Mouse (Mus musculus): ENCODE data around the gene Hsd17b12. TPM values are rescaled to one million over a fixed set of nuclear protein-coding genes. Genes with fewer than 3 reads are reported as not detected.

The Hsd17b12 gene
- 99.4 and 103 TPM in 2 replicates for polyA plus RNA-seq (2016; fragmentation: Nextera tagmentation; extraction: Ambion mirVana)

DNA sequence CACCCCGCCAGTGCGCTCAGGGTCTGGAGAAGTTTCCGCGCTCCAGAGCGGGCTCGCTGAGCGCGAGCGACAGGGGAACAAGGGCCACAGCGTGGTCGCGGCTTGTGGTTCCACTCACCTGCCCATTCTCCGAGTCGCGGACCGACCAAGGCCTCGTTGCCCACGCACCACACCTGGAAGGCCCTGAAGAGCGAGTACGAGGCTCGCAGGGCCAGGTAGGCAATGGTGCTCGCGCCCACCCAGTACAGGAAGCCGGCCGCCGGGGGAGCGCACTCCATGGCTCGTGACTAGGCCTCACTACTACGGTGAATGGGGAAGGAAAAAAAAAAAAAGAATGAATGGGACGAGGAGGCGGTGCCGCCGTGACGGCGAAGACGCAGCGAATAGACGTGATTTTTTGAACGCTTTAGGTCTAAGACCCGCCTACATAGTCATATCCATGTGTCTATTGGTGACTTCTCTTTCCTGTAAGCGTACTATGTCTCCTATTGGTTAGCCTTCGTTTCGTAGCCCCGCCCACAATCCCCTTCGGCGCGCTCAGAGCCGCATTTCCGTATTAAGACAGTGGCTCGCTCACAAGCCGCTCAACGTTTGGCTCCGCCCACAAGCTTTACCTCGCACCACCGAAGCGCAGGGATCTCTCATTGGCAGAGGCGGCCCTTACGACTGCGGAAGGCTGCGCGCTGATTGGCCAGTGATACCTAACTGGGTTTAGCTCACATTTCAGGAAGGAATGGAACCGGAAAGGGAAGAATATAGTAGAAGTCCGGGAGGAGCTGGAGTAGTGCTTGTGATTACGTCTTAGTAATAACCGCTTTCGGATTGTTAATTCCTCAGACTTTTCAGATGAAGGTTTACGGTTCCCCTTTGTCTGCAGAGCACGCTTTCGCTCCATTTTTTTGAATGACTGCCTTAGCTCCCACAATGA is at the start of gene Hsd17b12:
Gene Hsd17b12, minus strand, starts transcription at position 373 of the 928 bp plus-strand sequence.
- ATAC-seq (ENCODE audit: low FRiP score), result peak; percentile 100
- no peaks in the 10 kb centered on the region for H3K9me3 ChIP-seq (replicated peaks)
- peak within 1 kb of the TSS; percentile 92 for H3K27ac ChIP-seq
- H3K27me3 ChIP-seq, result no peaks in the 10 kb centered on the region; the same call in 1 of the 2 replicates
- H3K36me3 ChIP-seq, result no peaks in the 10 kb centered on the region
- peaks cover 23% of the 10 kb centered on the region for H3K4me1 ChIP-seq
- under 1% methylated on average over 69 of the region's 69 CpGs for WGBS
- H3K4me2 ChIP-seq (replicated peaks), result peak within 1 kb of the TSS; percentile 72
- H3K4me3 ChIP-seq, result peak within 1 kb of the TSS; percentile 61
- peak within 1 kb of the TSS; percentile 66 for H3K9ac ChIP-seq

DNA sequence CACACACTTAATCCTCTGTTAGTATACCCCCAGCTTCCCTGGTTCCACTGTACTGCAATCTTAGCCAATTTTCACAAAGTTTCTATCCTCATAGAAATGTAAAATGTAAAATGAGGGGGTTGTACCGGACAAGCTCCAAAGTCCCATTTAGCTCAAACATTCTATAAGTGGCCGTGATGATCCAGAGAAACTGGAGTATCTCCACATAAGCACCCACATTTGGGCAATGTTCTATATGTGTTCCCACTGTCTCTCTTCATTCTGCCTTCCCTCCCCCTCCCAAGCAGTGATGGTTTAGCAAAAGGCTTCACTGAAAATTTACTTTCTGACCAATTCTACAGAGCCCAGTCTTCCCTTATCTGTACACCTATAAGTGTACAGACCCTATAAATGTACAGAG is 27.1 kb upstream of the Hsd17b12 start:
- Histone ChIP-seq H3K4me3 (no peak overlapping the region), H3K4me2 (replicated peaks) (no peak overlapping the region), H3K27ac (no peak overlapping the region), H3K36me3 (no peaks in the 10 kb centered on the region), H3K9ac (no peak overlapping the region), H3K9me3 (replicated peaks) (no peaks in the 10 kb centered on the region), H3K4me1 (no peaks in the 10 kb centered on the region), H3K27me3 (no peaks in the 10 kb centered on the region; the same call in 1 of the 2 replicates)
- WGBS, result 82% methylated on average over 2 of the region's 2 CpGs
- no peak for ATAC-seq (ENCODE audit: low FRiP score)

DNA sequence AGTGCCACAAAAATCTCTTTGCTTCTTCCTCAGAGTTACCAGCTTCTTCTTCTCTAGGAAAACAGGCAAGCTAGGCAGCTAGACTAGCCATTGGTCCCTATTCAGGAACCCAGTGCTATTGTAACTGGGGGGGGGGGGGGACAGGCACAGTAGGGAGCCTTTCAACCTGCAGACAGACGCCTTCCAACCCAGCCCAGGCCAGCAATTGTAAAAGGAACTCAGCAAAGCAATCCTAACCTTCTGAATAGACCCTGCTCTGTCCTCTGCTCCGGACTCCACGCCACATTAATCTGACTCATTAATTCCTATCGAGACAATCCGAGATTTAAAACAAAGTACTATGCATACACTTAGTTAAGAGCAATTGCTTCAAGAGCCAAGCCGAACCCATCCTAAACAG is 26.4 kb upstream of the Hsd17b12 start:
- H3K36me3 ChIP-seq, result no peaks in the 10 kb centered on the region
- H3K27ac ChIP-seq, result no peak overlapping the region
- peak; percentile 19; the same call in 1 of the 2 replicates for ATAC-seq (ENCODE audit: low FRiP score)
- H3K9me3 ChIP-seq (replicated peaks), result no peaks in the 10 kb centered on the region
- no peak overlapping the region for H3K4me3 ChIP-seq
- no peak overlapping the region for H3K9ac ChIP-seq
- H3K4me1 ChIP-seq, result no peaks in the 10 kb centered on the region
- 15% methylated on average over 6 of the region's 6 CpGs for WGBS
- no peaks in the 10 kb centered on the region; the same call in 1 of the 2 replicates for H3K27me3 ChIP-seq
- H3K4me2 ChIP-seq (replicated peaks), result no peak overlapping the region

DNA sequence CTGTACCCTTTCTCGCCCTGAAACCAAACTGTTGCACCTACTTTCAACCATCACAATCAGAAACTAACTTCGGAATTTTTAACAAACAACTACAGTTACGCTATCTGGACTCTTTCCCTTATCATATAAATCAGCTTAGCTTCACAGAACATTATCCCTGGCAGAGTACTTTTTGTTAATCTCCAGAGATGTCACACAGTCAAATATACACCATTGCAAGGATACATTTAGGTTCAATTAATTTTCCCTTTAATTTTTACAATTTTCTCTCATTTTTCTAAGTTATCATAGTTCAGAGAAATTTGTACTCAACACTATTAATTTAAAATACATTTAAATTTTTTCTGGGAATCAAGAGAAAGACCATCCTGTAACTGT is 21.3 kb upstream of the Hsd17b12 start:
- peak; percentile 8; the same call in 1 of the 2 replicates for ATAC-seq (ENCODE audit: low FRiP score)
- H3K4me2 ChIP-seq (replicated peaks), result peak overlapping the region; percentile 88; the same call in 1 of the 2 replicates
- H3K36me3 ChIP-seq, result no peaks in the 10 kb centered on the region
- 0% methylated on average over 3 of the region's 3 CpGs for WGBS
- no peak overlapping the region for H3K27ac ChIP-seq
- H3K9me3 ChIP-seq (replicated peaks), result no peaks in the 10 kb centered on the region
- H3K4me3 ChIP-seq, result no peak overlapping the region; the same call in 1 of the 2 replicates
- H3K27me3 ChIP-seq, result no peaks in the 10 kb centered on the region; the same call in 1 of the 2 replicates
- peaks cover 12% of the 10 kb centered on the region for H3K4me1 ChIP-seq
- H3K9ac ChIP-seq, result no peak overlapping the region

DNA sequence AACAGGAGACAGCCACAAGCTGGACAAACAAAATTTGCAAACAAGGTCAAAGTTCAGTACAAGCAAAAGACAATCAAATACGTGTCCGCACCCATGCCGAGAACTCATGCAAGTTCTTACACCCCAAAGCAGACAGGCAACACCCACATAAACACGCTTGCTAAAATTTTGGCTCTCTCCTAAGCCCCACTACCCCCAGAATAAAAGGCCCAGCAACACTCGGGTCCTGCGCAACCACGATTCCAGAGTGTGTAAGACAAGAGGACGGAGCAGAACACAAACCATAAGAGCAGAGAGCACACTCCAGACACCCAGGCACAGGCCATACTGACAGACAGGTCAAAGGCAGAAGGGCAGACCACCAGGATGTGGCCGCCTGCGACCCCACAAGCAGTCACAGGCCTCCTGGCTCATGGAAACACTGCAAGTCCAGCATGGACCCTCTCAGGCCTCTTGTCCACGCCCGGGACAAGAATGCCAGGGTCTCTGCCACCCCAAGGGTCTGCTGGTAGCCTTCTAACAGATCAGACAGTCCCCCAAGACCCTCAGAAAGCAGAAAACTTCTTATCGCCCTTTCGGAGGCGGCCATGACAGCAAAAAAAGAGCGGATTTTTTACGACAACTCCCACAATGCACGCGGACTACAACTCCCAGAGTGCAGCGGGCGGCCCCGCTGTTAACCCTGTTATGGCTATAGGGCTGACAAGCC is 20.7 kb upstream of the Hsd17b12 start:
- no peaks in the 10 kb centered on the region for H3K9me3 ChIP-seq (replicated peaks)
- H3K4me1 ChIP-seq, result peaks cover 12% of the 10 kb centered on the region
- H3K27ac ChIP-seq, result no peak overlapping the region
- peak overlapping the region; percentile 91 for H3K9ac ChIP-seq
- H3K36me3 ChIP-seq, result no peaks in the 10 kb centered on the region
- 3% methylated on average over 22 of the region's 22 CpGs for WGBS
- peak overlapping the region; percentile 88 for H3K4me2 ChIP-seq (replicated peaks)
- no peaks in the 10 kb centered on the region; the same call in 1 of the 2 replicates for H3K27me3 ChIP-seq
- peak; percentile 98 for ATAC-seq (ENCODE audit: low FRiP score)
- peak overlapping the region; percentile 93 for H3K4me3 ChIP-seq

DNA sequence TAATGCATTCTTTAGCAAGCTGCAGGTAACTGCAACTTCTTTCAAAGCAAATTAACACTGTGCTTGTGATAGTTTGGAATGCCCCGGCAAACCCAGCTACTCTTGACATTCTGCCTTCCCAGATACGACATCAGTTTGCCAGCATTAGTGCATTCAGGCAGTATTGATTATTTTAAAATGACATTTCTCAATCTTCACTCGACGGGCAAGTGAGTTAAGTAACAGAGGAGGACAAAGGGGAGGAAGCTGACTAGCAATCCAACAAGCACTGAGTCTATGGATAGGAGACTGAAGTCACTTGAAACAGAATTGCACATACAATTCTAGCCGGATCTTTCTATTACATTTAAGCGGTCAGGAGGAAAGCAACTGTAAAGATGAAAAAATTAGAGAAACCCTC is 19.5 kb upstream of the Hsd17b12 start:
- no peaks in the 10 kb centered on the region for H3K27me3 ChIP-seq
- no peak overlapping the region for H3K27ac ChIP-seq
- no peak overlapping the region for H3K9ac ChIP-seq
- WGBS, result 91% methylated on average over 6 of the region's 6 CpGs
- H3K9me3 ChIP-seq (replicated peaks), result no peaks in the 10 kb centered on the region
- no peak for ATAC-seq (ENCODE audit: low FRiP score)
- peak overlapping the region; percentile 88; the same call in 1 of the 2 replicates for H3K4me2 ChIP-seq (replicated peaks)
- peaks cover 12% of the 10 kb centered on the region for H3K4me1 ChIP-seq
- no peaks in the 10 kb centered on the region for H3K36me3 ChIP-seq
- H3K4me3 ChIP-seq, result no peak overlapping the region

DNA sequence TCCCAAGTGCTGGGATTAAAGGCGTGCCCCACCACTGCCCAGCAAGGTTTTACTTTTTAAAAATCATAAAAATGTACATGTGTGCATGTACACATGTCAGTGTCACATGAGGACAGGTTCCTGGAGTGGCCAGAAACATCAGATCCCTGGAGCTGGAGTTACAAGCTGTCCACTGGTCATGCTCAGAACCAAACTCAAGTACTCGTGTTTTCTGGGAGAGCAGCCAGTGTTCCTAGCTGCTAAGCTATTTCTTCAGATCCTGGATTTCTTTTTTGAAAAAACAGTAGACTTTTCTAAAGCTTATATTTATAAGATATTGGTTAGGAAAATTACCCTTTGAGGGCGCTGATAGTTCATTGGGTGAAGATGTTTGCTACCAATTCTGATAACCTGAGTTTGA is 18.6 kb upstream of the Hsd17b12 start:
- 89% methylated on average over 3 of the region's 3 CpGs for whole genome bisulfite sequencing
- no peaks in the 10 kb centered on the region for H3K36me3 ChIP-seq
- no peak overlapping the region for H3K4me3 ChIP-seq
- ATAC-seq (ENCODE audit: low FRiP score), result no peak
- H3K4me1 ChIP-seq, result peaks cover 12% of the 10 kb centered on the region
- no peak overlapping the region for H3K9ac ChIP-seq
- no peaks in the 10 kb centered on the region for H3K9me3 ChIP-seq (replicated peaks)
- no peaks in the 10 kb centered on the region for H3K27me3 ChIP-seq
- no peak overlapping the region for H3K4me2 ChIP-seq (replicated peaks)
- H3K27ac ChIP-seq, result no peak overlapping the region

DNA sequence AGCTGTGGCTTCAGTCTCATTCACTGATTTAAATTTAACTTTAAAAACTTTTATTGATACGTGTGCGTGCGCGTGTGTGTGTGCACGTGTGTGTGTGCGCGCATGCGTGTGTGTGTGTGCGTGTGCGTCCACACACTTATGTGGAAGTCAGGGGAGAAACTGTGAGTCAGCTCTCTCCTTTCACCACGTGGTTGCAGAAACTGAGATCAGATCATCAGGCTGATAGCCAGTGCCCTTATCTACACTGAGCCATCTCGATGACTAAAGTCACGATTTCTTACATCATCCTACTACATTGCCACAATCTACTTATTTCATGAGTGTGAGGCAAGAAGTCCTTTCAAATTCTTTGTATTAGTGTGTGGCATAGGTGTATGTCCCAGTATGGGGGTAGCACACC is 15.8 kb upstream of the Hsd17b12 start:
- ATAC-seq (ENCODE audit: low FRiP score), result no peak
- Histone ChIP-seq H3K27ac (no peak overlapping the region), H3K4me2 (replicated peaks) (no peak overlapping the region), H3K9ac (no peak overlapping the region), H3K27me3 (no peaks in the 10 kb centered on the region), H3K9me3 (replicated peaks) (no peaks in the 10 kb centered on the region), H3K4me1 (peaks cover 12% of the 10 kb centered on the region), H3K36me3 (no peaks in the 10 kb centered on the region), H3K4me3 (no peak overlapping the region)
- WGBS, result 94% methylated on average over 13 of the region's 13 CpGs

DNA sequence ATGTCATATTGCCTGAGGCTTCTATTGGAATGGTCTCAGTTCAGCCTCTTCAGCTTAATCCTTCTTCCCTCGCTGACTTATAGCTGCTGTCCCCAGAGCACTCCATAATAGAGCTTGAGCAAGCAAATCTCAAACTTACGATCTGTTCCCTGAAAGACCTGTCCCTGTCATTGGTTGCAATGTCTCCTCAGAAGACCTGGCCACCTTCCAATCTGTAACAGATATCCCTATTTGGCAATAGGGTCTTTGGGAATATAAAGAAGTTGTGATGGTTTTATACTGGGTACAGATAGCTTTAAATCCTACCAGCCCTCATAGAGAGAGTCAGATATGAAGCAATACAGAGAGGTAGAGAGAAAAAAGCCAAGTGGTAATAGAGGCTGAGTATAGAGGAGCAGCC is 5.4 kb upstream of the Hsd17b12 start:
- Histone ChIP-seq H3K9me3 (replicated peaks) (no peaks in the 10 kb centered on the region), H3K4me2 (replicated peaks) (no peak overlapping the region), H3K36me3 (no peaks in the 10 kb centered on the region), H3K4me3 (no peak overlapping the region), H3K4me1 (no peaks in the 10 kb centered on the region), H3K9ac (no peak overlapping the region), H3K27ac (no peak overlapping the region), H3K27me3 (no peaks in the 10 kb centered on the region; the same call in 1 of the 2 replicates)
- 64% methylated on average over 2 of the region's 2 CpGs for WGBS
- no peak for ATAC-seq (ENCODE audit: low FRiP score)

DNA sequence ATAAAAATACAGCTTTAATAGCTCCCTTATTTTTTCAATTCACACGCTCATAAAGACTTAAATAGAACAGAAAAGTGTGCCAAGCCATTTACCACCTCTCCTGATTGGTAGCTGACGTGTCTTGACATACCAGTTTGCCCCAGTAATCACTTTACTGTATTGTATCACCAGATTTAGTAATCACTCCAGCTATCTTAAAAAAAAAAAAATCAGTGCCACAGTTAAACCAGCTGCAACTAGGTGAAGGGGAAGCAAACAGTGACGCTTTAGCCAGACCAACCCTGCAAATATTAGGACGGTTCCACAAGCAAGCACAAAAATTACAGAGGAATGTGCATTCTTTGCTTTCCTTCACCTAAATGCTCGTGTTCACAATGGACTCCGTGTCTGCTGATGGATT is 4.4 kb upstream of the Hsd17b12 start:
- H3K4me1 ChIP-seq, result no peaks in the 10 kb centered on the region
- 70% methylated on average over 6 of the region's 6 CpGs for WGBS
- no peaks in the 10 kb centered on the region for H3K36me3 ChIP-seq
- H3K9ac ChIP-seq, result no peak overlapping the region
- H3K4me2 ChIP-seq (replicated peaks), result no peak overlapping the region
- H3K27ac ChIP-seq, result no peak overlapping the region
- ATAC-seq (ENCODE audit: low FRiP score), result no peak
- no peak overlapping the region for H3K4me3 ChIP-seq
- H3K27me3 ChIP-seq, result no peaks in the 10 kb centered on the region; the same call in 1 of the 2 replicates
- no peaks in the 10 kb centered on the region for H3K9me3 ChIP-seq (replicated peaks)

DNA sequence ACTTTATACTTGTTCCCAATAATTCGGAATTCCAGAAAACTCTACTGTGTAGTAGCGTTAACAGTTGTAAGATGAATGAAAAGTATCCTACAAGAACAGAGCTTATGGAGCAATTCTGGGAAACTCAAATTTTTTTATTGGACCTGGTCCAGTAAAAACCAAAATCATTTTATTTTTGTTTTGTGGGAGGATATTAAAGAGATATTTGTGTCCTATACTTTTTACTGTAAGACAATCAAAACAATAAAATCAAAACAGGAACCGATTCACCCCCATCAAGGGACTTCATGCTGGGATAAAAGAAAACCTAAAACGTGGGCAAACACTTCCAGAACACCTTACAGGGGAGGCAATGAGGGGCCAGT is 738 bp upstream of the Hsd17b12 start:
- 18% methylated on average over 4 of the region's 4 CpGs for WGBS
- no peak for ATAC-seq (ENCODE audit: low FRiP score)
- H3K36me3 ChIP-seq, result no peaks in the 10 kb centered on the region
- H3K9ac ChIP-seq, result no peak overlapping the region
- H3K4me3 ChIP-seq, result peak overlapping the region; percentile 42
- no peak overlapping the region for H3K27ac ChIP-seq
- H3K9me3 ChIP-seq (replicated peaks), result no peaks in the 10 kb centered on the region
- peak overlapping the region; percentile 59 for H3K4me2 ChIP-seq (replicated peaks)
- H3K4me1 ChIP-seq, result peaks cover 22% of the 10 kb centered on the region
- H3K27me3 ChIP-seq, result no peaks in the 10 kb centered on the region; the same call in 1 of the 2 replicates

DNA sequence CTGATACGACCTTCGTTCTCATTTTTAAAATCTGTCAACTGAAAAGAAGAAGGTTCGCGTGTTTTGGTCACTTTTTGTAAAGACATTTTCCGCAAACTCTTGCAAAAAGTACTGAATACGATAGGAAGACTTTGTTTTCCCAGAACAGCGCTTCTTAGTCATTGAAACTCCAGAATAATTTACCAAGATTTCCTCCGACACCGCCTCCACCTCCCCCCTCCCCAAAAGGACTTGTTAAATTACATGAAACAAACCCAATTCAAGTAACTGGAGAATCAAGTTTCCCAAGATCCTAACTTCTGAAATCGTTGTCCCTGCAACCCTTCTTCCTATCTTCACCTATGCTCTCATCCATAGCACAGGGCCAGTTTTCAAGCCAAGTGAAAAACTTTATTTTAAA is 713 bp downstream of the Hsd17b12 start:
- H3K36me3 ChIP-seq, result no peaks in the 10 kb centered on the region
- peak overlapping the region; percentile 72 for H3K4me2 ChIP-seq (replicated peaks)
- peak overlapping the region; percentile 66 for H3K9ac ChIP-seq
- H3K27me3 ChIP-seq, result no peaks in the 10 kb centered on the region; the same call in 1 of the 2 replicates
- no peaks in the 10 kb centered on the region for H3K9me3 ChIP-seq (replicated peaks)
- H3K4me1 ChIP-seq, result peaks cover 29% of the 10 kb centered on the region
- ATAC-seq (ENCODE audit: low FRiP score), result no peak
- WGBS, result 1% methylated on average over 10 of the region's 10 CpGs
- peak overlapping the region; percentile 92 for H3K27ac ChIP-seq
- peak overlapping the region; percentile 61 for H3K4me3 ChIP-seq
